18 mouse cellular contexts compared by ENCODE assay signal in the genomic region with DNA sequence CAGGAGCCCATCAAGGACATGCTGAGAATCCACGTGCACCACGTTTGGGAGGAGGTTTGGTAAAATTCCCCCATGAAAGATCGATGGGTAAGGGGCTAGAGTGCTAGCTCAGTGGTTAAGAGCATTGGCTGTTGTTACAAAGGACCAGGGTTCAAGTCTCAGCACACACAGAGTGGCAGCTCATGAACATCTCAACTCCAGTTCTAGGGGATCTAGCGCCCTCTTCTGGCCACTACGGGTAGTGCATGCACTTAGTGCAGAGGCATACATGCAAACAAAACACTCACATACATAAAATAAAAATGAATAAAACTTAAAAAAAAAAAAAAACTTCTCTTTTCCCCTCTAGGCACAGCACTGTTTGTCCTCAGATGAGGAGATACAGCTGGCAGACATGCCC. TPM values are rescaled to one million over a fixed set of nuclear protein-coding genes. Genes with fewer than 3 reads are reported as not detected.
A peak's percentile ranks its signal among the peaks of the same experiment; 100 is the strongest.
DNase-seq lines count a peak whose midpoint lies in the region; ATAC-seq and TF ChIP-seq lines count a peak whose summit lies in the region.
"Had no signal": no experiment of that assay in that cellular context is flagged by ENCODE, and none has a peak within 500 bp of the region (broad histone marks: within the 10 kb centered on the region; RNA-seq: fewer than 3 reads in every experiment).

No protein-coding gene starts in this region.

- no peak overlapping the region for H3K4me3 ChIP-seq in heart, adult 2 months
- H3K4me3 ChIP-seq in heart, embryonic 12.5 days: no peak overlapping the region
- no peak overlapping the region for H3K4me3 ChIP-seq in lung, embryonic 14.5 days (ENCODE audit: low read depth, low read length)
- H3K4me3 ChIP-seq in ES-E14 (ENCODE audit: insufficient read depth in 1 of 2, low read depth in 1 of 2, low read length in 2 of 2, poor library complexity in 1 of 2, severe bottlenecking in 1 of 2): no peak overlapping the region
- H3K4me3 ChIP-seq in liver, embryonic 14.5 days (ENCODE audit: insufficient read depth in 1 of 2, low read depth in 2 of 2, low read length in 2 of 2): no peak overlapping the region
- no peak overlapping the region for H3K4me3 ChIP-seq in kidney, embryonic 15.5 days (replicated peaks)
- H3K4me3 ChIP-seq: erythroblast, embryonic 14.5 days; myocyte had no signal

- ATAC-seq in heart, embryonic 12.5 days (ENCODE audit: insufficient number of reproducible peaks, low FRiP score): no peak
- no peak for ATAC-seq in lung, embryonic 14.5 days (ENCODE audit: insufficient read depth)
- no peak for ATAC-seq in liver, embryonic 14.5 days (ENCODE audit: insufficient read depth)
- ATAC-seq in kidney, embryonic 15.5 days (replicated peaks; ENCODE audit: low FRiP score): no peak

- no peaks in the 10 kb centered on the region for H3K36me3 ChIP-seq in heart, adult 2 months (ENCODE audit: control insufficient read depth, insufficient read depth, low read length)
- H3K36me3 ChIP-seq in heart, embryonic 12.5 days: no peaks in the 10 kb centered on the region
- H3K36me3 ChIP-seq in lung, embryonic 14.5 days (ENCODE audit: insufficient read depth): no peaks in the 10 kb centered on the region
- no peaks in the 10 kb centered on the region for H3K36me3 ChIP-seq in ES-E14 (ENCODE audit: control insufficient read depth, insufficient read depth, low read length, poor library complexity, severe bottlenecking)
- H3K36me3 ChIP-seq in liver, embryonic 14.5 days (replicated peaks; ENCODE audit: control insufficient read depth, insufficient read depth, low read depth): no peaks in the 10 kb centered on the region
- H3K36me3 ChIP-seq in kidney, embryonic 15.5 days: no peaks in the 10 kb centered on the region
- H3K36me3 ChIP-seq: G1E had no signal

- DNase-seq in heart, adult 2 months: no peak
- peak; percentile 25 for DNase-seq in lung, embryonic 14.5 days
- no peak for DNase-seq in lung, postnatal 14 days
- peak; percentile 48 for DNase-seq in ES-E14 (ENCODE audit: low read depth, low spot score)
- DNase-seq in liver, embryonic 14.5 days (ENCODE audit: low read depth in 3 of 3, low spot score in 3 of 3): peak in 1 of 3 experiments; percentile 10
- no peak for DNase-seq in adrenal gland, postnatal 10 days
- DNase-seq: adrenal gland, adult 8-10 months; cerebellum, adult 9-10 months; heart, postnatal 14 days; kidney, postnatal 25 days had no signal

- H3K27me3 ChIP-seq in heart, adult 2 months (ENCODE audit: control insufficient read depth, insufficient read depth, low read length): no peaks in the 10 kb centered on the region
- peaks cover 25% of the 10 kb centered on the region for H3K27me3 ChIP-seq in heart, embryonic 12.5 days (replicated peaks)
- no peaks in the 10 kb centered on the region for H3K27me3 ChIP-seq in lung, embryonic 14.5 days (ENCODE audit: insufficient read depth, low read length)
- no peaks in the 10 kb centered on the region for H3K27me3 ChIP-seq in liver, embryonic 14.5 days (ENCODE audit: control insufficient read depth, insufficient read depth, low read length)
- H3K27me3 ChIP-seq in kidney, embryonic 15.5 days: 0 out of 2 replicates have a peak, but pooled peaks cover 11% of the 10 kb centered on the region

- peak; percentile 64 for TF ChIP-seq CTCF in heart, adult 2 months (IDR thresholded peaks at IDR 0.05)
- peak; percentile 61 for TF ChIP-seq CTCF in lung, embryonic 14.5 days (IDR thresholded peaks at IDR 0.05; ENCODE audit: low read depth)
- peak; percentile 81 for TF ChIP-seq CTCF in liver, embryonic 14.5 days (IDR thresholded peaks at IDR 0.05; ENCODE audit: low read depth)

- TF ChIP-seq EP300 in heart, adult 2 months (IDR thresholded peaks at IDR 0.05; ENCODE audit: insufficient read depth, low read depth, low read length): no peak
- no peak for TF ChIP-seq EP300 in liver, embryonic 14.5 days (IDR thresholded peaks at IDR 0.05; ENCODE audit: low read depth)

- in situ Hi-C loops in ES-E14 (cut with MboI; ENCODE audit: low sequenced_read_pairs in 2 of 2, unreplicated experiment in 2 of 2): no loop called here

- no peak overlapping the region for H3K9ac ChIP-seq in heart, adult 2 months (ENCODE audit: low read depth, low read length)
- H3K9ac ChIP-seq in heart, embryonic 12.5 days: no peak overlapping the region
- H3K9ac ChIP-seq in lung, embryonic 14.5 days: no peak overlapping the region
- no peak overlapping the region for H3K9ac ChIP-seq in ES-E14 (ENCODE audit: insufficient read depth, low read depth, low read length, poor library complexity, severe bottlenecking)
- no peak overlapping the region for H3K9ac ChIP-seq in liver, embryonic 14.5 days (replicated peaks)
- no peak overlapping the region for H3K9ac ChIP-seq in kidney, embryonic 15.5 days

- H3K9me3 ChIP-seq in heart, embryonic 12.5 days (replicated peaks): no peaks in the 10 kb centered on the region
- no peaks in the 10 kb centered on the region for H3K9me3 ChIP-seq in lung, embryonic 14.5 days (ENCODE audit: low read depth, low read length)
- no peaks in the 10 kb centered on the region for H3K9me3 ChIP-seq in ES-E14 (ENCODE audit: control insufficient read depth, insufficient read depth, low read depth, low read length)
- H3K9me3 ChIP-seq in liver, embryonic 14.5 days (ENCODE audit: control insufficient read depth, low read length): no peaks in the 10 kb centered on the region
- no peaks in the 10 kb centered on the region for H3K9me3 ChIP-seq in kidney, embryonic 15.5 days (replicated peaks)

- intact Hi-C loops in heart, adult 2 months (cut with DNase I): no loop called here

- no peaks in the 10 kb centered on the region for H3K79me2 ChIP-seq in heart, adult 2 months (replicated peaks; ENCODE audit: control insufficient read depth, insufficient read depth, low read length)

- peaks cover 8% of the 10 kb centered on the region for H3K4me1 ChIP-seq in heart, adult 2 months (ENCODE audit: control insufficient read depth, insufficient read depth, low read length)
- H3K4me1 ChIP-seq in heart, embryonic 12.5 days (replicated peaks): peaks cover 22% of the 10 kb centered on the region
- no peaks in the 10 kb centered on the region for H3K4me1 ChIP-seq in lung, embryonic 14.5 days (ENCODE audit: insufficient read depth)
- peaks cover 2% of the 10 kb centered on the region in 2 experiments; a peak in 1 of 4 replicates for H3K4me1 ChIP-seq in ES-E14 (ENCODE audit: control insufficient read depth in 2 of 2, insufficient read depth in 2 of 2, low read length in 2 of 2, poor library complexity in 1 of 2)
- no peaks in the 10 kb centered on the region for H3K4me1 ChIP-seq in liver, embryonic 14.5 days (replicated peaks; ENCODE audit: control insufficient read depth in 2 of 2, insufficient read depth in 2 of 2, low read length in 1 of 2)
- H3K4me1 ChIP-seq in kidney, embryonic 15.5 days: peaks cover 16% of the 10 kb centered on the region

- no peak for TF ChIP-seq POLR2A in heart, adult 2 months (IDR thresholded peaks at IDR 0.05; ENCODE audit: insufficient read depth, low read depth, low read length)

- H3K27ac ChIP-seq in heart, adult 2 months: no peak overlapping the region
- H3K27ac ChIP-seq in heart, embryonic 12.5 days (ENCODE audit: poor library complexity, severe bottlenecking): no peak overlapping the region
- no peak overlapping the region for H3K27ac ChIP-seq in lung, embryonic 14.5 days (ENCODE audit: low read depth)
- no peak overlapping the region for H3K27ac ChIP-seq in ES-E14 (ENCODE audit: insufficient read depth, low read depth, low read length, poor library complexity, severe bottlenecking)
- H3K27ac ChIP-seq in liver, embryonic 14.5 days: no peak overlapping the region
- no peak overlapping the region for H3K27ac ChIP-seq in kidney, embryonic 15.5 days
- H3K27ac ChIP-seq: macrophage had no signal

- H3K4me2 ChIP-seq in heart, embryonic 12.5 days: no peak overlapping the region
- no peak overlapping the region for H3K4me2 ChIP-seq in lung, embryonic 14.5 days
- H3K4me2 ChIP-seq in liver, embryonic 14.5 days (ENCODE audit: low read depth): no peak overlapping the region
- H3K4me2 ChIP-seq in kidney, embryonic 15.5 days: no peak overlapping the region

- 64% methylated on average over 5 of the region's 5 CpGs for WGBS in heart, adult 2 months
- WGBS in heart, embryonic 12.5 days: 58% methylated on average over 5 of the region's 5 CpGs
- WGBS in lung, embryonic 14.5 days: 62% methylated on average over 5 of the region's 5 CpGs
- 49% methylated on average over 5 of the region's 5 CpGs for whole genome bisulfite sequencing in liver, embryonic 14.5 days (ENCODE audit: insufficient replicate concordance)
- 70% methylated on average over 5 of the region's 5 CpGs for WGBS in kidney, embryonic 15.5 days

TF ChIP-seq in ES-E14, 5 proteins besides CTCF, POLR2A, EP300 and RAD21:
- peak; percentile 45; the same call in 1 of the 2 replicates for TF ChIP-seq ZC3H11A (IDR thresholded peaks at IDR 0.05; ENCODE audit: borderline replicate concordance, low read depth, low read length)
- no peak for TF ChIP-seq ZNF384 (IDR thresholded peaks at IDR 0.05; ENCODE audit: low read depth, low read length)
- no peak for TF ChIP-seq CHD2 (IDR thresholded peaks at IDR 0.05; ENCODE audit: low read depth, low read length)
- TF ChIP-seq HCFC1 (IDR thresholded peaks at IDR 0.05; ENCODE audit: borderline replicate concordance, insufficient read depth, low read length): no peak
- no peak for TF ChIP-seq MAFK (IDR thresholded peaks at IDR 0.05; ENCODE audit: insufficient read depth, low read depth, low read length)

RNA-seq across cellular contexts. Expression of gene Crybb3, which starts 2.7 kb away (rescaled TPM):
- total RNA-seq in heart, adult 2 months (2021): 1 to 10 TPM in 1 of 2 experiments, under 1 TPM in 1; 0.68 to 1.5 TPM
- 2.6 and 4.2 TPM in 2 replicates for polyA plus RNA-seq in heart, adult 2 months (2012; rRNA removed)
- 1.4 and 1.5 TPM in 2 replicates for polyA plus RNA-seq in heart, embryonic 12.5 days (2016; fragmentation: Nextera tagmentation; extraction: Ambion mirVana)
- 0.46 and 1.1 TPM in 2 replicates for polyA plus RNA-seq in lung, embryonic 14.5 days (2014; fragmentation: Nextera tagmentation; extraction: Ambion mirVana)
- 0.42 and 1.2 TPM in 2 replicates for total RNA-seq in ES-E14 (2012; rRNA removed)
- polyA plus RNA-seq in liver, embryonic 14.5 days (2012; rRNA removed): 0.06 and 0.09 TPM in 2 replicates
- not detected in 2 replicates for polyA plus RNA-seq in liver, embryonic 14.5 days (2014; fragmentation: Nextera tagmentation; extraction: Ambion mirVana)
- total RNA-seq in adrenal gland, postnatal 10 days (2021): 1 to 10 TPM; 1.1 to 1.5 TPM
- 1.1 and 1.2 TPM in 2 replicates for polyA plus RNA-seq in kidney, embryonic 15.5 days (2015; fragmentation: Nextera tagmentation; extraction: Ambion mirVana)
- total RNA-seq: G1E had no signal
- polyA plus RNA-seq: erythroblast, embryonic 14.5 days; G1E; macrophage had no signal

RNA-seq across cellular contexts. Expression of gene Crybb2, which starts 8.8 kb away (rescaled TPM):
- not detected for total RNA-seq in heart, adult 2 months (2021)
- polyA plus RNA-seq in heart, adult 2 months (2012; rRNA removed): not detected in 2 replicates
- polyA plus RNA-seq in heart, embryonic 12.5 days (2016; fragmentation: Nextera tagmentation; extraction: Ambion mirVana): not detected in 2 replicates
- polyA plus RNA-seq in lung, embryonic 14.5 days (2014; fragmentation: Nextera tagmentation; extraction: Ambion mirVana): not detected in 2 replicates
- not detected in 2 replicates for total RNA-seq in ES-E14 (2012; rRNA removed)
- polyA plus RNA-seq in liver, embryonic 14.5 days (2012; rRNA removed): not detected in 2 replicates
- polyA plus RNA-seq in liver, embryonic 14.5 days (2014; fragmentation: Nextera tagmentation; extraction: Ambion mirVana): not detected in 2 replicates
- total RNA-seq in adrenal gland, postnatal 10 days (2021): not detected
- not detected in 2 replicates for polyA plus RNA-seq in kidney, embryonic 15.5 days (2015; fragmentation: Nextera tagmentation; extraction: Ambion mirVana)
- total RNA-seq: adrenal gland, adult 8-10 months; G1E; gastrocnemius, adult 18-20 months; heart, postnatal 14 days; left cerebral cortex, postnatal 14 days had no signal
- polyA plus RNA-seq: erythroblast, embryonic 14.5 days; G1E; macrophage; myocyte had no signal

Comparison
In these comparisons a context has a peak if more than half of its experiments do, and no peak if none do; other contexts are left out.
1. DNase-seq: peak in lung, embryonic 14.5 days (single experiment) and ES-E14 (single experiment); none in heart, adult 2 months (0 of 2), lung, postnatal 14 days (single experiment) and adrenal gland, postnatal 10 days (single experiment).
2. Peak in every context shown above with its lines, with median percentiles within 50 percentile points of each other: CTCF ChIP-seq.